Mouse (Mus musculus): ENCODE measurements around the gene Lck.

- TF ChIP-seq CTCF (conservative IDR thresholded peaks at IDR 0.05; ENCODE audit: insufficient read depth, insufficient read length, low read depth, low read length) (peak; percentile 49), POLR2A (IDR thresholded peaks at IDR 0.05; ENCODE audit: low read depth, low read length) (no peak)
Observed at GRCm38 (mm10) chr4:129514300-129514898, 59.0 kb downstream of the Lck start.
